Mouse (Mus musculus): Measurements from ENCODE around the gene Efcc1.

- no peak for TF ChIP-seq IRF4 (IDR thresholded peaks at IDR 0.05; ENCODE audit: low read depth, low read length)
- no peak for TF ChIP-seq CTCF (conservative IDR thresholded peaks at IDR 0.05 in 1 of 2, IDR thresholded peaks at IDR 0.05 in 1 of 2; ENCODE audit: low read depth in 2 of 2, low read length in 2 of 2)
- TF ChIP-seq SIN3A (IDR thresholded peaks at IDR 0.05; ENCODE audit: low read length) = no peak
- TF ChIP-seq ZMIZ1 (IDR thresholded peaks at IDR 0.05; ENCODE audit: low read depth, low read length) = no peak
- TF ChIP-seq POLR2A (IDR thresholded peaks at IDR 0.05; ENCODE audit: low read depth, low read length) = no peak
- no peak for TF ChIP-seq NELFE (IDR thresholded peaks at IDR 0.05; ENCODE audit: low read depth, low read length)
- no peak for TF ChIP-seq MAX (IDR thresholded peaks at IDR 0.05; ENCODE audit: low read length)
- no peak for TF ChIP-seq NRF1 (IDR thresholded peaks at IDR 0.05; ENCODE audit: low read depth, low read length)
- no peak for TF ChIP-seq ZNF384 (IDR thresholded peaks at IDR 0.05; ENCODE audit: low read depth, low read length)
- no peak for TF ChIP-seq MEF2A (IDR thresholded peaks at IDR 0.05; ENCODE audit: borderline replicate concordance, low read depth, low read length)
- TF ChIP-seq EP300 (IDR thresholded peaks at IDR 0.05; ENCODE audit: low read length) = no peak
- no peak for TF ChIP-seq TCF12 (IDR thresholded peaks at IDR 0.05; ENCODE audit: low read depth, low read length)
These were observed 43.8 kb downstream of the Efcc1 start for GRCm38 (mm10) chr6:87774466-87774865.

All from CH12.LX (cell line).